Mouse (Mus musculus): ENCODE measurements at regions not wholly inside any gene's neighbourhood (a gene's known extent, or its start where the extent isn't known, plus 50 kb on each side); places are given as distances from the start of the nearest gene placed in this dataset.

GRCm38 (mm10) chr9:47076946-47077345 is 78.4 kb downstream of the Gm4791 start:
- Histone ChIP-seq H3K9ac (ENCODE audit: low read depth, low read length) (no peak overlapping the region), H3K27me3 (replicated peaks; ENCODE audit: control insufficient read depth, insufficient read depth, low read length) (no peaks in the 10 kb centered on the region), H3K4me2 (ENCODE audit: low read depth, low read length) (no peak overlapping the region), H3K27ac (replicated peaks; ENCODE audit: low read depth, low read length) (no peak overlapping the region), H3K4me3 (ENCODE audit: low read depth, low read length) (no peak overlapping the region), H3K9me3 (ENCODE audit: control insufficient read depth, low read length) (no peaks in the 10 kb centered on the region), H3K4me1 (ENCODE audit: control insufficient read depth, insufficient read depth, low read length) (no peaks in the 10 kb centered on the region), H3K36me3 (ENCODE audit: control insufficient read depth, insufficient read depth, low read length) (no peaks in the 10 kb centered on the region)
- DNase-seq (ENCODE audit: low spot score), result peak; percentile 34
- ATAC-seq (ENCODE audit: low read depth), result no peak
- WGBS, result 14% methylated on average over 6 of the region's 6 CpGs

- Histone ChIP-seq H3K27me3 (replicated peaks; ENCODE audit: control insufficient read depth, insufficient read depth, low read length) (no peaks in the 10 kb centered on the region), H3K27ac (replicated peaks; ENCODE audit: low read depth, low read length) (no peak overlapping the region), H3K36me3 (ENCODE audit: control insufficient read depth, insufficient read depth, low read length) (no peaks in the 10 kb centered on the region), H3K9me3 (ENCODE audit: control insufficient read depth, low read length) (no peaks in the 10 kb centered on the region), H3K4me2 (ENCODE audit: low read depth, low read length) (no peak overlapping the region), H3K4me3 (ENCODE audit: low read depth, low read length) (no peak overlapping the region), H3K4me1 (ENCODE audit: control insufficient read depth, insufficient read depth, low read length) (no peaks in the 10 kb centered on the region), H3K9ac (ENCODE audit: low read depth, low read length) (no peak overlapping the region)
- ATAC-seq (ENCODE audit: low read depth) (no peak), DNase-seq (ENCODE audit: low spot score) (no peak)
- WGBS, result 18% methylated on average over 2 of the region's 2 CpGs
Observed at GRCm38 (mm10) chr9:47077416-47077815, 78.9 kb downstream of the Gm4791 start.

DNA sequence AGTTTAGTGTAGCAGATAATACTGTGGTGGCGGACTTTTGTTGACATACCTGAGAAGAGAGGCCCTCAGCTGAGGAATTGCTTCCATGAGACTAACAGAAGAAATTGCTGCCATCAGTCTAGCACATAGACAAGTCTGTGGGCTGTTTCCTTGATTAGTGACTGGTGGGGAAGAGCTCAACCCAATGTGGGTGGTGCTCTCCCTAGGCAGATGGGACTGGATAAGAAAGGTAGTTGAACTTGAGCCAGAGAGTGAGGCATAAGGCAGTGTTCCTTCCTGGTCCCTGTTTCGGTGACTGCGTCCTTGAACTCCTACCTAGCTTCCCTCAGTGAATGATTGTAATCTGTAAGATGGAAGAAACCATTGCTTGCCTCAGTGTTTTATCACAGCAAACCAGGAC is 79.4 kb downstream of the Gm4791 start:
- no peaks in the 10 kb centered on the region for H3K36me3 ChIP-seq (ENCODE audit: control insufficient read depth, insufficient read depth, low read length)
- H3K9me3 ChIP-seq (ENCODE audit: control insufficient read depth, low read length), result no peaks in the 10 kb centered on the region
- H3K27ac ChIP-seq (replicated peaks; ENCODE audit: low read depth, low read length), result no peak overlapping the region
- no peaks in the 10 kb centered on the region for H3K27me3 ChIP-seq (replicated peaks; ENCODE audit: control insufficient read depth, insufficient read depth, low read length)
- WGBS, result 95% methylated on average over 3 of the region's 3 CpGs
- H3K9ac ChIP-seq (ENCODE audit: low read depth, low read length), result no peak overlapping the region
- ATAC-seq (ENCODE audit: low read depth) (no peak), DNase-seq (ENCODE audit: low spot score) (no peak)
- no peak overlapping the region for H3K4me3 ChIP-seq (ENCODE audit: low read depth, low read length)
- H3K4me2 ChIP-seq (ENCODE audit: low read depth, low read length), result no peak overlapping the region
- no peaks in the 10 kb centered on the region for H3K4me1 ChIP-seq (ENCODE audit: control insufficient read depth, insufficient read depth, low read length)

DNA sequence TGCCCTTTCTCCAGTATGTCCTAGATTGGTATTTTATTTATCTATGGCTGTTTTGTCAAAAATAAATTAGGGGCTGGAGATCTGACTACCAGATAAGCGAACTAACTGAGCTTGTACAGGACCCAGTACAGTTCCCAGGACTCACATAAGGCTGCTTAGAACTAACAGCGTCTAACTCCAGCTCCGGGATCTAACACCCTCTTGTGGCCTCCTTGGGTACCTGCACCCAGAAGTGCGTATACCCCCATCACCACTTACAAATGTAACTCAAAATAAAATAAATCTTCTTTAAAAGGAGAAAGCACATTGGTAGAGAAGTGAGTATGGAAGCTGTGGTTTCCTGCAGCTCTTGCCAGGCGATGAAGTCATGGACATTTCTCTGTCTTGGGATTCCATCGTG is 82.9 kb downstream of the Gm4791 start:
- Histone ChIP-seq H3K9ac (ENCODE audit: low read depth, low read length) (no peak overlapping the region), H3K36me3 (ENCODE audit: control insufficient read depth, insufficient read depth, low read length) (no peaks in the 10 kb centered on the region), H3K27me3 (replicated peaks; ENCODE audit: control insufficient read depth, insufficient read depth, low read length) (no peaks in the 10 kb centered on the region), H3K4me1 (ENCODE audit: control insufficient read depth, insufficient read depth, low read length) (no peaks in the 10 kb centered on the region), H3K27ac (replicated peaks; ENCODE audit: low read depth, low read length) (no peak overlapping the region), H3K9me3 (ENCODE audit: control insufficient read depth, low read length) (no peaks in the 10 kb centered on the region), H3K4me3 (ENCODE audit: low read depth, low read length) (no peak overlapping the region), H3K4me2 (ENCODE audit: low read depth, low read length) (no peak overlapping the region)
- no peak for DNase-seq (ENCODE audit: low spot score)
- ATAC-seq (ENCODE audit: low read depth), result no peak
- WGBS, result 95% methylated on average over 6 of the region's 6 CpGs

DNA sequence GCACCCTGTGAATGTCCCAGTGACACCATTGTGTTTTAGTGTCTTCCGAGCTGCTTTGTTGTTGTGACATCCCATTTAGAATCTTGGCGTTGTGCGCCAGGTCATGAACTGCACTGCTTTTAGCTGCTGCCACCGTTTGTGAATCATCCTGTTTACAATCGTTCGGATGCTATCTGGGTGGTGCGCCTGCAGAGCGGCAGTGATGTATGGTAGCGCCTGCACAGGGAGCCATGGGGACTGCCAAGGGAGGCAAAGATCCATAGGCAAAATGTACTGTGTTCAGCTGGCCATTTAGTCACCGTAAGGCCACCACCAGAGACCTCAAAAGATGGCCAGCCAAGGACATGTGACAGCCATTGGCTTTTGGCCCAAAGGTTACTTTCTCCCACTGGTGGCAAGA is 93.3 kb downstream of the Gm4791 start:
- DNase-seq (ENCODE audit: low spot score), result no peak
- Histone ChIP-seq H3K27ac (replicated peaks; ENCODE audit: low read depth, low read length) (no peak overlapping the region), H3K4me2 (ENCODE audit: low read depth, low read length) (no peak overlapping the region), H3K4me1 (ENCODE audit: control insufficient read depth, insufficient read depth, low read length) (no peaks in the 10 kb centered on the region), H3K27me3 (replicated peaks; ENCODE audit: control insufficient read depth, insufficient read depth, low read length) (no peaks in the 10 kb centered on the region), H3K9me3 (ENCODE audit: control insufficient read depth, low read length) (no peaks in the 10 kb centered on the region), H3K36me3 (ENCODE audit: control insufficient read depth, insufficient read depth, low read length) (no peaks in the 10 kb centered on the region), H3K9ac (ENCODE audit: low read depth, low read length) (no peak overlapping the region), H3K4me3 (ENCODE audit: low read depth, low read length) (no peak overlapping the region)
- 88% methylated on average over 10 of the region's 10 CpGs for WGBS
- no peak for ATAC-seq (ENCODE audit: low read depth)

DNA sequence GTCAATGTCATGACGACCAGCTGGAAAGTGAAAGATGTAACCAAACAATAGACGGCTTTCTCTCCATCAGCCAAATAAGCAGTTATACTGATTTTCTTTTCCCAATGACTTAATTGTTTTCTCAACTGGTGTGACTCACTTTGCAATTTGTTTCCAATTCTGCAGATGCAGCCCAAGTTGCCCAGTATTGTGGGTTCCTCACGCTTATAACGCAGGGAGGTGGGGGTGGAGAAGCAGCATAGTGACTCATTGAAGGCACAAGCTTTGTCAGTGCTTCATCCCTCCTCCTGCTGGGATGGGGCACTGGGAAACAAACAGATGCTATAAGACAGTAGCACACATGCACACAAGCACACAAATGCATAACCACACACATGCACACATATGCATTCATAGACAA is 97.1 kb downstream of the Gm4791 start:
- no peak overlapping the region for H3K4me2 ChIP-seq (ENCODE audit: low read depth, low read length)
- no peak for ATAC-seq (ENCODE audit: low read depth)

GRCm38 (mm10) chr9:47103316-47103715 is 104.8 kb downstream of the Gm4791 start:
- no peaks in the 10 kb centered on the region for H3K4me1 ChIP-seq (ENCODE audit: control insufficient read depth, insufficient read depth, low read length)
- DNase-seq (ENCODE audit: low spot score) (no peak), ATAC-seq (ENCODE audit: low read depth) (no peak)
- 75% methylated on average over 3 of the region's 3 CpGs for WGBS
- H3K27ac ChIP-seq (replicated peaks; ENCODE audit: low read depth, low read length), result no peak overlapping the region
- no peak overlapping the region for H3K4me2 ChIP-seq (ENCODE audit: low read depth, low read length)
- H3K4me3 ChIP-seq (ENCODE audit: low read depth, low read length), result no peak overlapping the region
- no peak overlapping the region for H3K9ac ChIP-seq (ENCODE audit: low read depth, low read length)
- H3K27me3 ChIP-seq (replicated peaks; ENCODE audit: control insufficient read depth, insufficient read depth, low read length), result no peaks in the 10 kb centered on the region
- no peaks in the 10 kb centered on the region for H3K9me3 ChIP-seq (ENCODE audit: control insufficient read depth, low read length)
- H3K36me3 ChIP-seq (ENCODE audit: control insufficient read depth, insufficient read depth, low read length), result no peaks in the 10 kb centered on the region

More for the DNA sequence above, 97.1 kb downstream of the Gm4791 start:
- no peak for DNase-seq (ENCODE audit: low spot score)
- Histone ChIP-seq H3K4me1 (ENCODE audit: control insufficient read depth, insufficient read depth, low read length) (no peaks in the 10 kb centered on the region), H3K9ac (ENCODE audit: low read depth, low read length) (no peak overlapping the region), H3K36me3 (ENCODE audit: control insufficient read depth, insufficient read depth, low read length) (no peaks in the 10 kb centered on the region), H3K4me3 (ENCODE audit: low read depth, low read length) (no peak overlapping the region), H3K9me3 (ENCODE audit: control insufficient read depth, low read length) (no peaks in the 10 kb centered on the region), H3K27me3 (replicated peaks; ENCODE audit: control insufficient read depth, insufficient read depth, low read length) (no peaks in the 10 kb centered on the region), H3K27ac (replicated peaks; ENCODE audit: low read depth, low read length) (no peak overlapping the region)
- WGBS, result 87% methylated on average over 4 of the region's 4 CpGs

GRCm38 (mm10) chr9:47103966-47104365 is 105.4 kb downstream of the Gm4791 start:
- DNase-seq (ENCODE audit: low spot score), result peak; percentile 2
- ATAC-seq (ENCODE audit: low read depth), result no peak
- H3K36me3 ChIP-seq (ENCODE audit: control insufficient read depth, insufficient read depth, low read length), result no peaks in the 10 kb centered on the region
- no peaks in the 10 kb centered on the region for H3K9me3 ChIP-seq (ENCODE audit: control insufficient read depth, low read length)
- no peaks in the 10 kb centered on the region for H3K4me1 ChIP-seq (ENCODE audit: control insufficient read depth, insufficient read depth, low read length)
- H3K9ac ChIP-seq (ENCODE audit: low read depth, low read length), result no peak overlapping the region
- 89% methylated on average over 5 of the region's 5 CpGs for WGBS
- H3K4me3 ChIP-seq (ENCODE audit: low read depth, low read length), result no peak overlapping the region
- no peak overlapping the region for H3K27ac ChIP-seq (replicated peaks; ENCODE audit: low read depth, low read length)
- no peak overlapping the region for H3K4me2 ChIP-seq (ENCODE audit: low read depth, low read length)
- H3K27me3 ChIP-seq (replicated peaks; ENCODE audit: control insufficient read depth, insufficient read depth, low read length), result no peaks in the 10 kb centered on the region

DNA sequence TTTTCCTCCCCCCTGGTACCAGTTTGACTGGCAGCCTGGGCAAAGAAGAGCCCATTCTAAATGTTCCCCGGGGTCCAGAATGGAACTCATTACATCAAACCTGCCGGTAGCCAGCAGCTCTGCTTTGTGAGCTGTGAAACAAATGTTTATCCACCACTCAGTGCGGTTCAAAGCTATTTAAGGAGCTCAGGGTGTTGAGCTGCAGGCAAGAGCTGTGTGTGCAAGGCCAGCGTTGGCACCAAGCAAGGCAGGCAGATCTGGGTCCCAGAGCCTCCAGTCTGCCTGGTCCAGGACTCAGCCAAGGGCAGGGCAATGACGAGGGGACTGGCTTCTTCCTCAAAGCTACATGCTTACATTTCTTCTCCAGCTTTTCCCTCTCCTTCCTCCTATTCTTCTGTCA is 109.6 kb downstream of the Gm4791 start:
- ATAC-seq (ENCODE audit: low read depth) (no peak), DNase-seq (ENCODE audit: low spot score) (no peak)
- no peaks in the 10 kb centered on the region for H3K27me3 ChIP-seq (replicated peaks; ENCODE audit: control insufficient read depth, insufficient read depth, low read length)
- H3K9ac ChIP-seq (ENCODE audit: low read depth, low read length), result no peak overlapping the region
- no peak overlapping the region for H3K4me3 ChIP-seq (ENCODE audit: low read depth, low read length)
- H3K9me3 ChIP-seq (ENCODE audit: control insufficient read depth, low read length), result no peaks in the 10 kb centered on the region
- H3K4me1 ChIP-seq (ENCODE audit: control insufficient read depth, insufficient read depth, low read length), result no peaks in the 10 kb centered on the region
- H3K36me3 ChIP-seq (ENCODE audit: control insufficient read depth, insufficient read depth, low read length), result no peaks in the 10 kb centered on the region
- H3K4me2 ChIP-seq (ENCODE audit: low read depth, low read length), result no peak overlapping the region
- WGBS, result 41% methylated on average over 5 of the region's 5 CpGs
- H3K27ac ChIP-seq (replicated peaks; ENCODE audit: low read depth, low read length), result no peak overlapping the region

Data from embryonic facial prominence, embryonic 14.5 days (tissue).